Mouse (Mus musculus): ENCODE data around the gene Tcn2. TPM values are rescaled to one million over a fixed set of nuclear protein-coding genes. Genes with fewer than 3 reads are reported as not detected.
"Not testable (repeated sequence)": the region's sequence is repeated elsewhere in the genome, so short reads cannot be mapped to it uniquely, and the experiment has no call there.

The Tcn2 gene
- total and polyA plus RNA-seq, 3 experiments = 0.36 to 9.2 (median 7.1) TPM

- peaks cover 22% of the 10 kb centered on the region for H3K27me3 ChIP-seq (ENCODE audit: insufficient read depth, low read length)
- peaks cover 14% of the 10 kb centered on the region for H3K4me1 ChIP-seq (ENCODE audit: insufficient read depth, low read depth, low read length)
- ATAC-seq (ENCODE audit: extremely low read depth, insufficient number of reproducible peaks, low FRiP score, poor library complexity, severe bottlenecking) = no peak
- peaks cover 4% of the 10 kb centered on the region for H3K36me3 ChIP-seq (replicated peaks)
- DNase-seq (ENCODE audit: low spot score) = no peak
- no peak for TF ChIP-seq POLR2AphosphoS5 (IDR thresholded peaks at IDR 0.05; ENCODE audit: insufficient replicate concordance, low read depth, low read length)
- TF ChIP-seq CTCF (IDR thresholded peaks at IDR 0.05; ENCODE audit: low read depth, low read length) = no peak
- TF ChIP-seq TAL1 (conservative IDR thresholded peaks at IDR 0.05; ENCODE audit: low read depth, low read length) = no peak
- no peak for TF ChIP-seq GATA1 (IDR thresholded peaks at IDR 0.05; ENCODE audit: borderline replicate concordance, low read length)
- no peaks in the 10 kb centered on the region for H3K9me3 ChIP-seq (replicated peaks)
- H3K4me3 ChIP-seq (ENCODE audit: low read depth, low read length) = no peak overlapping the region
These were observed 28.9 kb upstream of the Tcn2 start for GRCm38 (mm10) chr11:3960901-3961300.

- not testable (repeated sequence) for DNase-seq (ENCODE audit: low spot score); H3K9me3 ChIP-seq (replicated peaks); H3K36me3 ChIP-seq (replicated peaks); H3K4me3 ChIP-seq (ENCODE audit: low read depth, low read length); H3K4me1 ChIP-seq (ENCODE audit: insufficient read depth, low read depth, low read length); ATAC-seq (ENCODE audit: extremely low read depth, insufficient number of reproducible peaks, low FRiP score, poor library complexity, severe bottlenecking)
- peaks cover 21% of the 10 kb centered on the region for H3K27me3 ChIP-seq (ENCODE audit: insufficient read depth, low read length)
These were observed 23.4 kb upstream of the Tcn2 start for GRCm38 (mm10) chr11:3955371-3955770.

GRCm38 (mm10) chr11:3954876-3955275 is 22.9 kb upstream of the Tcn2 start:
- not testable (repeated sequence) for H3K36me3 ChIP-seq (replicated peaks); H3K9me3 ChIP-seq (replicated peaks); DNase-seq (ENCODE audit: low spot score); H3K4me3 ChIP-seq (ENCODE audit: low read depth, low read length); H3K4me1 ChIP-seq (ENCODE audit: insufficient read depth, low read depth, low read length); ATAC-seq (ENCODE audit: extremely low read depth, insufficient number of reproducible peaks, low FRiP score, poor library complexity, severe bottlenecking)
- peaks cover 20% of the 10 kb centered on the region for H3K27me3 ChIP-seq (ENCODE audit: insufficient read depth, low read length)

- no peak for DNase-seq (ENCODE audit: low spot score)
These were observed 14.4 kb upstream of the Tcn2 start for GRCm38 (mm10) chr11:3946386-3946785.

GRCm38 (mm10) chr11:3941371-3941770 is 9.4 kb upstream of the Tcn2 start:
- Histone ChIP-seq H3K27me3 (ENCODE audit: insufficient read depth, low read length) (peaks cover 18% of the 10 kb centered on the region; the same call in 1 of the 2 replicates), H3K36me3 (replicated peaks) (no peaks in the 10 kb centered on the region), H3K4me3 (ENCODE audit: low read depth, low read length) (no peak overlapping the region), H3K9me3 (replicated peaks) (no peaks in the 10 kb centered on the region), H3K4me1 (ENCODE audit: insufficient read depth, low read depth, low read length) (no peaks in the 10 kb centered on the region)
- ATAC-seq (ENCODE audit: extremely low read depth, insufficient number of reproducible peaks, low FRiP score, poor library complexity, severe bottlenecking) = no peak
- no peak for DNase-seq (ENCODE audit: low spot score)
- TF ChIP-seq POLR2AphosphoS5 (IDR thresholded peaks at IDR 0.05; ENCODE audit: insufficient replicate concordance, low read depth, low read length) (no peak), TAL1 (conservative IDR thresholded peaks at IDR 0.05; ENCODE audit: low read depth, low read length) (no peak), GATA2 (IDR thresholded peaks at IDR 0.05; ENCODE audit: borderline replicate concordance, low read depth, low read length) (no peak), GATA1 (IDR thresholded peaks at IDR 0.05; ENCODE audit: borderline replicate concordance, low read length) (no peak), CTCF (IDR thresholded peaks at IDR 0.05; ENCODE audit: low read depth, low read length) (no peak)

More at GRCm38 (mm10) chr11:3946386-3946785, 14.4 kb upstream of the Tcn2 start:
- Histone ChIP-seq H3K36me3 (replicated peaks) (no peaks in the 10 kb centered on the region), H3K4me3 (ENCODE audit: low read depth, low read length) (no peak overlapping the region), H3K9me3 (replicated peaks) (no peaks in the 10 kb centered on the region), H3K27me3 (ENCODE audit: insufficient read depth, low read length) (peaks cover 6% of the 10 kb centered on the region; the same call in 1 of the 2 replicates), H3K4me1 (ENCODE audit: insufficient read depth, low read depth, low read length) (no peaks in the 10 kb centered on the region)
- ATAC-seq (ENCODE audit: extremely low read depth, insufficient number of reproducible peaks, low FRiP score, poor library complexity, severe bottlenecking) = no peak
- TF ChIP-seq GATA1 (IDR thresholded peaks at IDR 0.05; ENCODE audit: borderline replicate concordance, low read length) (no peak), CTCF (IDR thresholded peaks at IDR 0.05; ENCODE audit: low read depth, low read length) (no peak), GATA2 (IDR thresholded peaks at IDR 0.05; ENCODE audit: borderline replicate concordance, low read depth, low read length) (no peak), TAL1 (conservative IDR thresholded peaks at IDR 0.05; ENCODE audit: low read depth, low read length) (no peak), POLR2AphosphoS5 (IDR thresholded peaks at IDR 0.05; ENCODE audit: insufficient replicate concordance, low read depth, low read length) (no peak)

GRCm38 (mm10) chr11:3937321-3937874 is 5.4 kb upstream of the Tcn2 start:
- ATAC-seq (ENCODE audit: extremely low read depth, insufficient number of reproducible peaks, low FRiP score, poor library complexity, severe bottlenecking) = no peak
- H3K4me1 ChIP-seq (ENCODE audit: insufficient read depth, low read depth, low read length) = no peaks in the 10 kb centered on the region
- no peak overlapping the region for H3K4me3 ChIP-seq (ENCODE audit: low read depth, low read length)
- no peak for DNase-seq (ENCODE audit: low spot score)
- no peaks in the 10 kb centered on the region for H3K36me3 ChIP-seq (replicated peaks)
- H3K9me3 ChIP-seq (replicated peaks) = no peaks in the 10 kb centered on the region
- H3K27me3 ChIP-seq (ENCODE audit: insufficient read depth, low read length) = peaks cover 22% of the 10 kb centered on the region
- no peak for TF ChIP-seq POLR2AphosphoS5 (IDR thresholded peaks at IDR 0.05; ENCODE audit: insufficient replicate concordance, low read depth, low read length)
- TF ChIP-seq GATA2 (IDR thresholded peaks at IDR 0.05; ENCODE audit: borderline replicate concordance, low read depth, low read length) = no peak
- no peak for TF ChIP-seq TAL1 (conservative IDR thresholded peaks at IDR 0.05; ENCODE audit: low read depth, low read length)
- no peak for TF ChIP-seq CTCF (IDR thresholded peaks at IDR 0.05; ENCODE audit: low read depth, low read length)
- TF ChIP-seq GATA1 (IDR thresholded peaks at IDR 0.05; ENCODE audit: borderline replicate concordance, low read length) = no peak

GRCm38 (mm10) chr11:3936318-3936717 is 4.4 kb upstream of the Tcn2 start:
- Histone ChIP-seq H3K4me3 (ENCODE audit: low read depth, low read length) (no peak overlapping the region), H3K4me1 (ENCODE audit: insufficient read depth, low read depth, low read length) (peaks cover 7% of the 10 kb centered on the region), H3K36me3 (replicated peaks) (no peaks in the 10 kb centered on the region), H3K27me3 (ENCODE audit: insufficient read depth, low read length) (peaks cover 24% of the 10 kb centered on the region), H3K9me3 (replicated peaks) (no peaks in the 10 kb centered on the region)
- TF ChIP-seq TAL1 (conservative IDR thresholded peaks at IDR 0.05; ENCODE audit: low read depth, low read length) = no peak
- no peak for TF ChIP-seq CTCF (IDR thresholded peaks at IDR 0.05; ENCODE audit: low read depth, low read length)
- no peak for TF ChIP-seq GATA2 (IDR thresholded peaks at IDR 0.05; ENCODE audit: borderline replicate concordance, low read depth, low read length)
- TF ChIP-seq POLR2AphosphoS5 (IDR thresholded peaks at IDR 0.05; ENCODE audit: insufficient replicate concordance, low read depth, low read length) = no peak
- TF ChIP-seq GATA1 (IDR thresholded peaks at IDR 0.05; ENCODE audit: borderline replicate concordance, low read length) = no peak
- ATAC-seq (ENCODE audit: extremely low read depth, insufficient number of reproducible peaks, low FRiP score, poor library complexity, severe bottlenecking) (no peak), DNase-seq (ENCODE audit: low spot score) (no peak)

Measured in G1E (cell line).